Mouse (Mus musculus) midbrain, postnatal 0 days (tissue): Measurements from ENCODE around the gene Arhgap24. TPM values are rescaled to one million over a fixed set of nuclear protein-coding genes. Genes with fewer than 3 reads are reported as not detected.

Source experiments
- ATAC-seq: fragments of 200-750 bp; cut with Nextera tagmentation; 2 replicates; pipeline ENCODE4 v1.8.0; 2017; ENCODE audit warnings: moderate number of reproducible peaks, mild to moderate bottlenecking, moderate TSS enrichment, moderate library complexity; ENCODE audit not compliant: low FRiP score
- DNase-seq: peaks from one replicate; pipeline ENCODE4 v3.0.0-alpha.2; 2015; ENCODE audit warnings: low spot score
- H3K27ac ChIP-seq: fragments of 300-500 bp; sonication (generic); 2 replicates; pipeline ENCODE4 v1.5.1; 2014; ENCODE audit warnings: low read depth, mild to moderate bottlenecking, low read length, mixed read lengths
- H3K27me3 ChIP-seq: fragments of 300-500 bp; sonication (generic); 2 replicates; pipeline ENCODE4 v1.6.1; 2014; ENCODE audit warnings: low read length, control low read depth, mixed read lengths; ENCODE audit not compliant: insufficient read depth
- H3K36me3 ChIP-seq: fragments of 300-500 bp; sonication (generic); 2 replicates; pipeline ENCODE4 v1.6.1; 2014; ENCODE audit warnings: low read length, control low read depth, mixed read lengths; ENCODE audit not compliant: insufficient read depth
- H3K4me1 ChIP-seq: fragments of 300-500 bp; sonication (generic); 2 replicates; pipeline ENCODE4 v1.6.1; 2014; ENCODE audit warnings: mild to moderate bottlenecking, control low read depth, antibody characterized with exemption, low read length, mixed read lengths; ENCODE audit not compliant: insufficient read depth
- H3K4me2 ChIP-seq: fragments of 300-500 bp; sonication (generic); 2 replicates; pipeline ENCODE4 v1.6.1; 2014; ENCODE audit warnings: low read depth, mild to moderate bottlenecking, low read length, mixed read lengths; ENCODE audit not compliant: poor library complexity, severe bottlenecking
- H3K4me3 ChIP-seq: fragments of 300-500 bp; sonication (generic); 2 replicates; pipeline ENCODE4 v1.5.1; 2014; ENCODE audit warnings: low read depth, mild to moderate bottlenecking, low read length, moderate library complexity
- H3K9ac ChIP-seq: fragments of 300-500 bp; sonication (generic); replicated peaks from 2 replicates; pipeline ENCODE4 v1.6.1; 2014; ENCODE audit warnings: mild to moderate bottlenecking, low read length, moderate library complexity, mixed read lengths; ENCODE audit not compliant: poor library complexity, severe bottlenecking
- H3K9me3 ChIP-seq: fragments of 300-500 bp; sonication (generic); 2 replicates; pipeline ENCODE4 v1.6.1; 2016; ENCODE audit warnings: low read length, control low read depth
- CTCF ChIP-seq: IDR thresholded peaks from 2 replicates; pipeline ENCODE4 v1.5.1; 2016; ENCODE audit warnings: antibody characterized with exemption, mild to moderate bottlenecking
- WGBS: fragments of 180-500 bp; shearing (Covaris S2); extraction: QIAGEN DNeasy Blood & Tissue Kit; methylation state at CpG from one replicate; pipeline ENCODE4 v1.1.7; 2014; 5-methylcytosine and 5-hydroxymethylcytosine counted together
- polyA plus RNA-seq: library from polyadenylated mRNA; unstranded; fragments of >200 nt; fragmentation: Nextera tagmentation; extraction: Ambion mirVana; gene quantifications from 2 replicates; pipeline ENCODE4 v1.2.1, GENCODE M21; 2015
- total RNA-seq: library from RNA; depleted of rRNA; stranded (reverse); fragments of >200 nt; gene quantifications from 2 replicates; pipeline ENCODE4 v1.2.3, GENCODE M21; 2014

Gene Arhgap24
- total and polyA plus RNA-seq, 2 experiments from 2014 or later = 14.6 to 19.3 TPM

DNA sequence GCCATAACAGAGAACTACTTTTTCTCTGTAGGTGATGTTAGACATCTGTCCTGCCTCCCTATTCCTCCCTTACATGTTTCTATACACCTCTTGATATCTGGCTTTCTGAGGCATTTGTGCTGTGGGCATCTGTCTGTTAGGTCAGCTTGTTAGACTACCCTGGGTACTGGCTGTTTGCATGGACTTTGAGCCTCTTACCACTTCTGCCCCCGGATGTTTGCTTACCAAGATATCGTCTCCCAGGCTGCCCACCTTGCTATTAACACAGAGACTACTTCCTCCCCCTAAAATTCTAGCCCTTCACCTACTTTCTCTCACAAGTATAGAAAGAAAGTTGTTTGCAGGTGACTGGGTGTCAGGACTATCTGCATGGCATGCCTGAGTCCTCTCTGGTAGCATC is 15.8 kb upstream of the Arhgap24 start:
- Histone ChIP-seq H3K9me3 (no peaks in the 10 kb centered on the region), H3K9ac (no peak overlapping the region), H3K4me1 (no peaks in the 10 kb centered on the region), H3K4me3 (no peak overlapping the region), H3K27me3 (no peaks in the 10 kb centered on the region), H3K36me3 (no peaks in the 10 kb centered on the region), H3K27ac (no peak overlapping the region), H3K4me2 (no peak overlapping the region)
- no peak for TF ChIP-seq CTCF
- ATAC-seq = no peak
- no peak for DNase-seq
- WGBS = 96% methylated on average over 2 of the region's 2 CpGs

DNA sequence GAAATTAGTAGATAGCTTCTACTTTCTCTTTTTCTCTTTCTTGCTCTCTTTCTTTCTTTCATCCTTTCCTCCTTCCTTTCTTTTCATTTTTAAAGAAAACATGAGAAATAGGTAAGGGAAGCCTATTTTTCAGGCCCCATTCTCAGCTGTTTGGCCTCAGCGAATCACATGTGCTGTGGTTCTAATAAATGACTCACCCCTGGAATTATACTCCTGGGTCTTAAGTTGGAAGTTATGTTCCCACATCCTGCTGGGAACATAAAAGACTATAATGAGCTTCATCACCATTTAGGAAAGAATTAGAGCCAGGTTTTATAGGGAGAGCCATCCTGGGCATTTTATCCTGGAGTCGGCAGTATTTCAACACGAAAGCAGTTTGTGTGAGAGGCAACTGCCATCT is 12.9 kb upstream of the Arhgap24 start:
- H3K9ac ChIP-seq = no peak overlapping the region
- no peaks in the 10 kb centered on the region for H3K27me3 ChIP-seq
- H3K36me3 ChIP-seq = no peaks in the 10 kb centered on the region
- TF ChIP-seq CTCF = no peak
- H3K4me3 ChIP-seq = no peak overlapping the region
- DNase-seq (no peak), ATAC-seq (no peak)
- H3K4me2 ChIP-seq = no peak overlapping the region
- WGBS = 91% methylated on average over 3 of the region's 3 CpGs
- H3K4me1 ChIP-seq = no peaks in the 10 kb centered on the region
- no peaks in the 10 kb centered on the region for H3K9me3 ChIP-seq
- no peak overlapping the region for H3K27ac ChIP-seq

DNA sequence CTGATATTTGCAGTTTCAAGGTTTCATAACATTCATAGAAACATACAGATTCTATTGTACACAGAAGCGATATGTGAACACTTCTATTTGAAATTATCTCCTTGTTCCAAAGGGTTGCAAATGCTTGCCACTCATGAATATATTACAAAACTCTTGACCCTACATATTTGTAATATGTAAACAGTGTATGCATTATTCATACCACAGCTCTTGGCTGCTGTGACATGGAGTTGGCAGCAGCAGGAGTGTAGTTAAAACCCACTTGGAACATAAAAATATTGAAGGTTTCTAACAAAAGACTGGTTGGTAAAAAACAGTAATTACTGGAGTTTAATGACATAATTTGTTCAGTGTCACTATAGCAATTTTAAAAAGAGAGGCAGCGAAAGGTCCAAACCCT is 10.9 kb upstream of the Arhgap24 start:
- 93% methylated on average over 2 of the region's 2 CpGs for WGBS
- ATAC-seq (no peak), DNase-seq (no peak)
- Histone ChIP-seq H3K27me3 (no peaks in the 10 kb centered on the region), H3K27ac (no peak overlapping the region), H3K4me1 (no peaks in the 10 kb centered on the region), H3K4me2 (no peak overlapping the region), H3K9ac (no peak overlapping the region), H3K9me3 (no peaks in the 10 kb centered on the region), H3K36me3 (no peaks in the 10 kb centered on the region), H3K4me3 (no peak overlapping the region)
- TF ChIP-seq CTCF = no peak

DNA sequence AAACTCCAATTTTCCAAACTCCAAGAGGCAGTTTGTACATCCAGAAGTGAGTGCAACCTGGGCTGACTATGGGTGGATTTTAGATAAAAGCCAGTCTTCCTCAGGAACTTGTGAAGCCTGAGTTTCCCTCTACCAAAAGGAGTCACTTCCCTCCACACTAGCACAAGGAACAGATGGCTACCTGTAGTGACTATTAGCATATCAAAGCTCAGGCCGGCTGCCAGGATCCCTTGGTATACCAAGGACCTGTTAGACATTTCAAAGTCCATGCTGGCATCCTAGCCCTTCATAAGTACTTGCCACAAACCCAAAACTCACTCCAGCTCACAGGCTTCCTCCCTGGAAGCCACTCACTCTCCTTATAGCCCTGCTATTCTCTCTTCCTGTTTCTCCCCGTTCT is 3.1 kb upstream of the Arhgap24 start:
- Histone ChIP-seq H3K27ac (no peak overlapping the region), H3K9ac (no peak overlapping the region), H3K27me3 (no peaks in the 10 kb centered on the region), H3K4me1 (peaks cover 3% of the 10 kb centered on the region; the same call in 1 of the 2 replicates), H3K4me2 (no peak overlapping the region), H3K9me3 (no peaks in the 10 kb centered on the region), H3K4me3 (no peak overlapping the region), H3K36me3 (no peaks in the 10 kb centered on the region)
- peak; percentile 28 for DNase-seq
- 6% methylated on average over 2 of the region's 2 CpGs for WGBS
- ATAC-seq = no peak
- TF ChIP-seq CTCF = no peak

DNA sequence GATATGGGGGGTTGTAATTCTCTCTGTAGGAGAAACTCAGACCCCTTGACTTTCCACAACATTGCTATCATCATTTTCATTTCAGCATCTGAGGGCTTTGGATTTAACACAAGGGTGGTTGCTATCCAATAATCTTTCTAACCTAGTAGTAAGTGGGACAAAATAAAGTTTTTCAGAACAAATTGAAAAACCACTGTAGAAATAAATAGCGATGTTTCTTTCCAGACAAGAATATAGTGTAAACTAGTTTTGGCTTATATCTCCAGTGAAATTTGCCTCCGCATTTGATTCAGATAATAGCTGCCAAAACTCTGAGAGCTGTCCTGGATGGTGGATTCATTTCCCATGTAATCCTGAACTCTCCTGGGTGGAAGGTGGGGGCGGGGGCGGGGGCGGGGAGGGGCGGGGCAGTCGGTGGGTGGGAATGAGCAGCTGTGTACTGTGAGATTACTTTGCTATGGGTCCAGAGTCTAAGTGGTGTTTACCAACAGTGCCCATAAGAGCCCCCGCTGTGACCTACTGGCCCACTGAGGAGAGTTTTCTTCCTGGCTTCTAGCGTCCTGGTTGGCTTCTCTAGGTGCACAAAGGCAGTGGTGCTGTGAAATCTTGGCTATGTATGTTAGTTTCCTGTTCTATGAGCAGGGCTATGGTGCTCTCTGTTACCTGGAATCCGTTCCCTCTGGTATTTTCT is 2.2 kb downstream of the Arhgap24 start:
- no peak for DNase-seq
- Histone ChIP-seq H3K4me1 (peaks cover 3% of the 10 kb centered on the region; the same call in 1 of the 2 replicates), H3K36me3 (no peaks in the 10 kb centered on the region), H3K27me3 (no peaks in the 10 kb centered on the region), H3K4me3 (no peak overlapping the region), H3K4me2 (no peak overlapping the region), H3K9me3 (no peaks in the 10 kb centered on the region), H3K27ac (no peak overlapping the region), H3K9ac (no peak overlapping the region)
- TF ChIP-seq CTCF = no peak
- WGBS = 47% methylated on average over 10 of the region's 10 CpGs
- no peak for ATAC-seq

DNA sequence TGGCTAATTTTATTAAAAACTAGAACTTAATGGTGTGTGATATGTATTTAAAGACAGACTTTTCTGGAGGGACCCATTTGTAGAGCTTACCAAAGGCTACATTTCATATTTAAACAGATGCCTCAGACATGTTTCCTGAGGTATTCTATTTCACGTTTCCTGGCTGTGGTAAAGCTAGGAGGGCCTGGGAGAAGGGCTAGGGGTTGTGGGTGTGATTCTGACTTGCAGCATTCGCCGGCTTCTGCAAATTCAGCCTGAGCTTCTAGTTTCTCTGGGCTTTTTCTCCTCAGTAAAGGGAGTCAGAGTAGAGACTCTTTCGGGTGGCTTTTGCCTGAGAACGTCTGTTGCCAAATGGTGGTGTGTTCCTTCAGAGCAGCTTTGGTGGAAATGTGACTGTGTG is 10.4 kb downstream of the Arhgap24 start:
- Histone ChIP-seq H3K9ac (no peak overlapping the region), H3K4me3 (no peak overlapping the region), H3K27me3 (no peaks in the 10 kb centered on the region), H3K27ac (no peak overlapping the region), H3K9me3 (no peaks in the 10 kb centered on the region), H3K4me2 (no peak overlapping the region), H3K36me3 (no peaks in the 10 kb centered on the region), H3K4me1 (no peaks in the 10 kb centered on the region; the same call in 1 of the 2 replicates)
- no peak for TF ChIP-seq CTCF
- no peak for DNase-seq
- 83% methylated on average over 5 of the region's 5 CpGs for WGBS
- ATAC-seq = no peak
